9 mouse cellular contexts compared by ENCODE assay signal in genomic region chr5:65434471-65435362, GRCm38 (mm10). TPM values are rescaled to one million over a fixed set of nuclear protein-coding genes. Genes with fewer than 3 reads are reported as not detected.
DNase-seq lines count a peak whose midpoint lies in the region; ATAC-seq and TF ChIP-seq lines count a peak whose summit lies in the region.
"Had no signal": no experiment of that assay in that cellular context is flagged by ENCODE, and none has a peak within 500 bp of the region (broad histone marks: within the 10 kb centered on the region; RNA-seq: fewer than 3 reads in every experiment).

No protein-coding gene starts in this region.

- DNase-seq in layer of hippocampus, adult 11-12 months (ENCODE audit: low spot score), result peak; percentile 27
- no peak for DNase-seq in layer of hippocampus, postnatal 36 days
- peak; percentile 22 for DNase-seq in MEL (ENCODE audit: low read depth, low spot score)
- peak; percentile 44 for DNase-seq in embryonic facial prominence, embryonic 10.5 days (ENCODE audit: low spot score)
- DNase-seq in midbrain, embryonic 11.5 days (ENCODE audit: low spot score, missing footprints), result no peak
- no peak for DNase-seq in ovary, postnatal 10 days (ENCODE audit: low spot score)
- no peak for DNase-seq in urinary bladder, postnatal 25 days (ENCODE audit: low spot score)

- peak overlapping the region; percentile 71 for H3K4me2 ChIP-seq in hindbrain, embryonic 15.5 days
- H3K4me2 ChIP-seq in midbrain, embryonic 11.5 days, result peak overlapping the region; percentile 52

- H3K36me3 ChIP-seq in MEL (ENCODE audit: control insufficient read depth in 1 of 2, insufficient read depth in 2 of 2, low read length in 2 of 2), result peaks cover 0 to 3% of the 10 kb centered on the region in 2 experiments; a peak in 1 of 4 replicates
- H3K36me3 ChIP-seq in embryonic facial prominence, embryonic 10.5 days (replicated peaks), result no peaks in the 10 kb centered on the region; the same call in 1 of the 2 replicates
- no peaks in the 10 kb centered on the region for H3K36me3 ChIP-seq in hindbrain, embryonic 15.5 days
- H3K36me3 ChIP-seq in midbrain, embryonic 11.5 days (ENCODE audit: control insufficient read depth, insufficient read depth, low read length), result no peaks in the 10 kb centered on the region

- TF ChIP-seq EP300 in MEL (IDR thresholded peaks at IDR 0.05; ENCODE audit: low read depth in 1 of 2, low read length in 2 of 2), result no peak

- H3K9me3 ChIP-seq in MEL (replicated peaks; ENCODE audit: insufficient read depth, low read length), result no peaks in the 10 kb centered on the region
- no peaks in the 10 kb centered on the region for H3K9me3 ChIP-seq in embryonic facial prominence, embryonic 10.5 days
- H3K9me3 ChIP-seq in hindbrain, embryonic 15.5 days, result no peaks in the 10 kb centered on the region
- no peaks in the 10 kb centered on the region for H3K9me3 ChIP-seq in midbrain, embryonic 11.5 days (ENCODE audit: control insufficient read depth, low read length)

- no peak for TF ChIP-seq RAD21 in MEL (IDR thresholded peaks at IDR 0.05; ENCODE audit: low read depth, low read length)

- H3K27ac ChIP-seq in MEL (ENCODE audit: control insufficient read depth, low read depth, low read length), result no peak overlapping the region
- H3K27ac ChIP-seq in embryonic facial prominence, embryonic 10.5 days (replicated peaks), result peak overlapping the region; percentile 90
- H3K27ac ChIP-seq in hindbrain, embryonic 15.5 days (replicated peaks), result peak overlapping the region; percentile 89
- no peak overlapping the region for H3K27ac ChIP-seq in midbrain, embryonic 11.5 days (ENCODE audit: low read depth, low read length)

- H3K4me3 ChIP-seq in MEL (ENCODE audit: control insufficient read depth in 1 of 2, insufficient read depth in 1 of 2, low read depth in 2 of 2, low read length in 2 of 2), result peak overlapping the region; percentile 71 to 97
- peak overlapping the region; percentile 82 for H3K4me3 ChIP-seq in embryonic facial prominence, embryonic 10.5 days
- peak overlapping the region; percentile 76 for H3K4me3 ChIP-seq in hindbrain, embryonic 15.5 days
- H3K4me3 ChIP-seq in midbrain, embryonic 11.5 days (ENCODE audit: low read depth, low read length), result peak overlapping the region; percentile 60

- 7% methylated on average over 15 of the region's 15 CpGs for WGBS in embryonic facial prominence, embryonic 10.5 days
- WGBS in hindbrain, embryonic 15.5 days, result 4% methylated on average over 15 of the region's 15 CpGs
- WGBS in midbrain, embryonic 11.5 days, result 9% methylated on average over 15 of the region's 15 CpGs

- H3K79me2 ChIP-seq in MEL (ENCODE audit: control insufficient read depth, insufficient read depth, low read length, poor library complexity), result peaks cover 5% of the 10 kb centered on the region

- no peak for TF ChIP-seq CTCF in MEL (IDR thresholded peaks at IDR 0.05 in 2 of 3, conservative IDR thresholded peaks at IDR 0.05 in 1 of 3; ENCODE audit: control insufficient read depth in 1 of 3, insufficient read depth in 1 of 3, low read depth in 2 of 3, low read length in 3 of 3, poor library complexity in 1 of 3, severe bottlenecking in 1 of 3)

- TF ChIP-seq POLR2A in MEL (IDR thresholded peaks at IDR 0.05; ENCODE audit: control insufficient read depth in 1 of 2, insufficient read depth in 1 of 2, low read depth in 1 of 2, low read length in 2 of 2, poor library complexity in 1 of 2), result no peak

- H3K4me1 ChIP-seq in MEL (ENCODE audit: control insufficient read depth in 1 of 2, insufficient read depth in 2 of 2, low read length in 2 of 2), result peaks cover 0 to 3% of the 10 kb centered on the region in 2 experiments; a peak in 1 of 4 replicates
- H3K4me1 ChIP-seq in embryonic facial prominence, embryonic 10.5 days, result peaks cover 27% of the 10 kb centered on the region
- peaks cover 21% of the 10 kb centered on the region for H3K4me1 ChIP-seq in hindbrain, embryonic 15.5 days (replicated peaks)
- peaks cover 3% of the 10 kb centered on the region; the same call in 1 of the 2 replicates for H3K4me1 ChIP-seq in midbrain, embryonic 11.5 days (ENCODE audit: control insufficient read depth, insufficient read depth, low read length)

- ATAC-seq in hindbrain, embryonic 15.5 days (ENCODE audit: low FRiP score, low read depth), result peak; percentile 47; the same call in 1 of the 2 replicates
- 0 out of 2 replicates have a peak, but pooled peaks have one; percentile 3 for ATAC-seq in midbrain, embryonic 11.5 days (ENCODE audit: low FRiP score)

- H3K27me3 ChIP-seq in MEL (ENCODE audit: control insufficient read depth in 1 of 2, insufficient read depth in 2 of 2, low read length in 2 of 2), result no peaks in the 10 kb centered on the region
- no peaks in the 10 kb centered on the region for H3K27me3 ChIP-seq in embryonic facial prominence, embryonic 10.5 days (replicated peaks; ENCODE audit: low read depth, poor library complexity, severe bottlenecking)
- no peaks in the 10 kb centered on the region for H3K27me3 ChIP-seq in hindbrain, embryonic 15.5 days
- H3K27me3 ChIP-seq in midbrain, embryonic 11.5 days (ENCODE audit: control insufficient read depth, insufficient read depth, low read length), result no peaks in the 10 kb centered on the region

- H3K9ac ChIP-seq in MEL (ENCODE audit: control insufficient read depth, low read depth, low read length, poor library complexity, severe bottlenecking), result peak overlapping the region; percentile 87
- H3K9ac ChIP-seq in hindbrain, embryonic 15.5 days, result peak overlapping the region; percentile 80
- peak overlapping the region; percentile 69 for H3K9ac ChIP-seq in midbrain, embryonic 11.5 days (ENCODE audit: low read length)

TF ChIP-seq in MEL, 35 proteins besides CTCF, POLR2A, EP300 and RAD21:
- TF ChIP-seq NELFE (IDR thresholded peaks at IDR 0.05; ENCODE audit: low read depth, low read length) (no peak), JUND (IDR thresholded peaks at IDR 0.05; ENCODE audit: low read depth, low read length) (no peak), NRF1 (IDR thresholded peaks at IDR 0.05; ENCODE audit: insufficient read depth, low read depth, low read length, poor library complexity, severe bottlenecking) (no peak), SMC3 (IDR thresholded peaks at IDR 0.05; ENCODE audit: low read depth, low read length) (no peak), MEF2A (IDR thresholded peaks at IDR 0.05; ENCODE audit: extremely low read depth, insufficient replicate concordance, low read depth, low read length, poor library complexity, severe bottlenecking) (no peak)

RNA-seq across cellular contexts. Expression of gene Ugdh, which starts 1.0 kb away (rescaled TPM):
- total RNA-seq in layer of hippocampus, postnatal 36 days (2021), result 10 to 100 TPM; 34.1 to 37.9 TPM
- 9.5 and 10.2 TPM in 2 replicates for total RNA-seq in MEL (2012; rRNA removed)
- polyA plus RNA-seq in MEL (2012; ENCODE audit: insufficient read depth in 1 of 2, insufficient read length in 2 of 2, low read depth in 1 of 2, low replicate concordance in 2 of 2, missing spikeins in 1 of 2), result 10 to 100 TPM in 1 of 2 experiments, not detected in 1; 31.3 TPM
- 92.7 and 95.4 TPM in 2 replicates for polyA plus RNA-seq in embryonic facial prominence, embryonic 10.5 days (2016; fragmentation: Nextera tagmentation; extraction: Ambion mirVana)
- polyA plus RNA-seq in hindbrain, embryonic 15.5 days (2015; fragmentation: Nextera tagmentation; extraction: Ambion mirVana), result 42.6 and 43.0 TPM in 2 replicates
- polyA plus RNA-seq in midbrain, embryonic 11.5 days (2014; fragmentation: Nextera tagmentation; extraction: Ambion mirVana), result 55.0 and 63.3 TPM in 2 replicates

RNA-seq across cellular contexts. Expression of gene Lias, which starts 43.4 kb away (rescaled TPM):
- total RNA-seq in layer of hippocampus, postnatal 36 days (2021), result 10 to 100 TPM; 27.7 to 30.0 TPM
- 52.4 and 55.3 TPM in 2 replicates for total RNA-seq in MEL (2012; rRNA removed)
- polyA plus RNA-seq in MEL (2012; ENCODE audit: insufficient read depth in 1 of 2, insufficient read length in 2 of 2, low read depth in 1 of 2, low replicate concordance in 2 of 2, missing spikeins in 1 of 2), result 10 to 100 TPM in 1 of 2 experiments, not detected in 1; 47.1 TPM
- 67.4 and 68.4 TPM in 2 replicates for polyA plus RNA-seq in embryonic facial prominence, embryonic 10.5 days (2016; fragmentation: Nextera tagmentation; extraction: Ambion mirVana)
- 61.1 and 61.6 TPM in 2 replicates for polyA plus RNA-seq in hindbrain, embryonic 15.5 days (2015; fragmentation: Nextera tagmentation; extraction: Ambion mirVana)
- 67.4 and 67.8 TPM in 2 replicates for polyA plus RNA-seq in midbrain, embryonic 11.5 days (2014; fragmentation: Nextera tagmentation; extraction: Ambion mirVana)

RNA-seq across cellular contexts. Expression of gene Rpl9, which starts 43.5 kb away (rescaled TPM):
- 100 to 1,000 TPM; 658 to 682 TPM for total RNA-seq in layer of hippocampus, postnatal 36 days (2021)
- 2,063 and 2,181 TPM in 2 replicates for total RNA-seq in MEL (2012; rRNA removed)
- polyA plus RNA-seq in MEL (2012; ENCODE audit: insufficient read depth in 1 of 2, insufficient read length in 2 of 2, low read depth in 1 of 2, low replicate concordance in 2 of 2, missing spikeins in 1 of 2), result 1,000 to 10,000 TPM in 1 of 2 experiments, not detected in 1; 1,251 TPM
- 987 and 1,000 TPM in 2 replicates for polyA plus RNA-seq in embryonic facial prominence, embryonic 10.5 days (2016; fragmentation: Nextera tagmentation; extraction: Ambion mirVana)
- 520 and 546 TPM in 2 replicates for polyA plus RNA-seq in hindbrain, embryonic 15.5 days (2015; fragmentation: Nextera tagmentation; extraction: Ambion mirVana)
- polyA plus RNA-seq in midbrain, embryonic 11.5 days (2014; fragmentation: Nextera tagmentation; extraction: Ambion mirVana), result 896 and 929 TPM in 2 replicates

RNA-seq across cellular contexts. Expression of gene Gm43552, which starts 57.9 kb away (rescaled TPM):
- 1 to 10 TPM; 4.5 to 7.7 TPM for total RNA-seq in layer of hippocampus, postnatal 36 days (2021)
- total RNA-seq in MEL (2012; rRNA removed), result not detected in 2 replicates
- 1 to 10 TPM in 1 of 2 experiments, not detected in 1; 1.7 TPM for polyA plus RNA-seq in MEL (2012; ENCODE audit: insufficient read depth in 1 of 2, insufficient read length in 2 of 2, low read depth in 1 of 2, low replicate concordance in 2 of 2, missing spikeins in 1 of 2)
- polyA plus RNA-seq in embryonic facial prominence, embryonic 10.5 days (2016; fragmentation: Nextera tagmentation; extraction: Ambion mirVana), result not detected in 2 replicates
- polyA plus RNA-seq in hindbrain, embryonic 15.5 days (2015; fragmentation: Nextera tagmentation; extraction: Ambion mirVana), result not detected in 2 replicates
- polyA plus RNA-seq in midbrain, embryonic 11.5 days (2014; fragmentation: Nextera tagmentation; extraction: Ambion mirVana), result not detected in 2 replicates
- total RNA-seq: hematopoietic stem cell, adult 5-6 weeks had no signal

Comparison
In these comparisons a context has a peak if more than half of its experiments do, and no peak if none do; other contexts are left out.
1. DNase-seq: peak in layer of hippocampus, adult 11-12 months (single experiment), MEL (single experiment) and embryonic facial prominence, embryonic 10.5 days (single experiment); none in layer of hippocampus, postnatal 36 days (0 of 2), midbrain, embryonic 11.5 days (single experiment), ovary, postnatal 10 days (single experiment) and urinary bladder, postnatal 25 days (single experiment).
2. H3K27ac ChIP-seq: peak in embryonic facial prominence, embryonic 10.5 days (single experiment) and hindbrain, embryonic 15.5 days (single experiment); none in MEL (single experiment) and midbrain, embryonic 11.5 days (single experiment).
3. Peak in every context shown above with its lines, with median percentiles within 50 percentile points of each other: H3K4me3 ChIP-seq and H3K9ac ChIP-seq.